In genomic region chr4:128712941-128713340, GRCm38 (mm10) we compare ENCODE assay signal across 21 mouse cellular contexts. TPM values are rescaled to one million over a fixed set of nuclear protein-coding genes. Genes with fewer than 3 reads are reported as not detected.
DNase-seq lines count a peak whose midpoint lies in the region; ATAC-seq lines count a peak whose summit lies in the region.
"Had no signal": no experiment of that assay in that cellular context is flagged by ENCODE, and none has a peak within 500 bp of the region (broad histone marks: within the 10 kb centered on the region; RNA-seq: fewer than 3 reads in every experiment).

No protein-coding gene starts in this region.

- no peak overlapping the region for H3K4me3 ChIP-seq in neural tube, embryonic 13.5 days
- H3K4me3 ChIP-seq in neural tube, embryonic 15.5 days (replicated peaks), result no peak overlapping the region
- H3K4me3 ChIP-seq: limb, embryonic 10.5 days; liver, embryonic 15.5 days; lung, embryonic 15.5 days had no signal

- peaks cover 82% of the 10 kb centered on the region for H3K4me1 ChIP-seq in neural tube, embryonic 13.5 days (replicated peaks)
- H3K4me1 ChIP-seq in neural tube, embryonic 15.5 days, result peaks cover 52% of the 10 kb centered on the region

- H3K9me3 ChIP-seq in neural tube, embryonic 13.5 days, result no peaks in the 10 kb centered on the region
- no peaks in the 10 kb centered on the region for H3K9me3 ChIP-seq in neural tube, embryonic 15.5 days (replicated peaks)
- H3K9me3 ChIP-seq: limb, embryonic 10.5 days; liver, embryonic 15.5 days; lung, embryonic 15.5 days; megakaryocyte, embryonic 14.5 days had no signal

- no peaks in the 10 kb centered on the region for H3K27me3 ChIP-seq in neural tube, embryonic 13.5 days
- no peaks in the 10 kb centered on the region for H3K27me3 ChIP-seq in neural tube, embryonic 15.5 days (replicated peaks)
- H3K27me3 ChIP-seq: lung, embryonic 15.5 days; megakaryocyte, embryonic 14.5 days had no signal

- no peak overlapping the region for H3K4me2 ChIP-seq in neural tube, embryonic 13.5 days
- H3K4me2 ChIP-seq in neural tube, embryonic 15.5 days, result no peak overlapping the region
- H3K4me2 ChIP-seq: liver, embryonic 15.5 days had no signal

- H3K36me3 ChIP-seq in neural tube, embryonic 13.5 days, result peaks cover 38% of the 10 kb centered on the region
- H3K36me3 ChIP-seq in neural tube, embryonic 15.5 days, result peaks cover 33% of the 10 kb centered on the region
- H3K36me3 ChIP-seq: liver, embryonic 15.5 days; lung, embryonic 15.5 days had no signal

- H3K27ac ChIP-seq in neural tube, embryonic 13.5 days (replicated peaks), result no peak overlapping the region
- H3K27ac ChIP-seq in neural tube, embryonic 15.5 days (replicated peaks), result no peak overlapping the region
- H3K27ac ChIP-seq: liver, embryonic 15.5 days; lung, embryonic 15.5 days had no signal

- peak; percentile 48; the same call in 1 of the 2 replicates for ATAC-seq in frontal cortex, adult (ENCODE audit: low TSS enrichment)
- ATAC-seq in neural tube, embryonic 13.5 days (ENCODE audit: low read depth), result no peak
- no peak for ATAC-seq in neural tube, embryonic 15.5 days (ENCODE audit: low FRiP score)
- ATAC-seq: intestine, postnatal 0 days had no signal

- DNase-seq in frontal cortex, postnatal 10 days (ENCODE audit: low spot score in 2 of 2), result no peak
- DNase-seq in brain, adult 2 months (ENCODE audit: low read depth, low spot score), result peak; percentile 77
- DNase-seq in cerebellum, adult 9-11 months, result no peak
- DNase-seq in spleen, adult 12 weeks (ENCODE audit: low spot score), result no peak
- DNase-seq: adrenal gland, postnatal 25 days; B cell, adult 2 months; gastrocnemius, postnatal 10 days; heart, postnatal 10 days; liver; lung, postnatal 36 days; midbrain, embryonic 14.5 days; spleen, adult 18-20 months; thymus, postnatal 14 days had no signal

- WGBS in neural tube, embryonic 13.5 days, result 83% methylated on average over 6 of the region's 6 CpGs
- 90% methylated on average over 6 of the region's 6 CpGs for WGBS in neural tube, embryonic 15.5 days

- 0 out of 2 replicates have a peak overlapping the region, but pooled peaks have one; percentile 50 for H3K9ac ChIP-seq in neural tube, embryonic 13.5 days
- H3K9ac ChIP-seq in neural tube, embryonic 15.5 days (replicated peaks), result no peak overlapping the region
- H3K9ac ChIP-seq: liver, embryonic 15.5 days; lung, embryonic 15.5 days had no signal

RNA-seq across cellular contexts. Expression of gene A3galt2, which starts 42.2 kb away (rescaled TPM):
- 0.46 and 0.70 TPM in 2 replicates for polyA plus RNA-seq in neural tube, embryonic 13.5 days (2015; fragmentation: Nextera tagmentation; extraction: Ambion mirVana)
- polyA plus RNA-seq in neural tube, embryonic 15.5 days (2015; fragmentation: Nextera tagmentation; extraction: Ambion mirVana), result 0.34 and 0.41 TPM in 2 replicates
- polyA plus RNA-seq: intestine, postnatal 0 days; liver, embryonic 15.5 days had no signal

RNA-seq across cellular contexts. Expression of gene Phc2, which starts 58.4 kb away (rescaled TPM):
- 82.2 and 101 TPM in 2 replicates for polyA plus RNA-seq in neural tube, embryonic 13.5 days (2015; fragmentation: Nextera tagmentation; extraction: Ambion mirVana)
- 47.6 and 54.5 TPM in 2 replicates for polyA plus RNA-seq in neural tube, embryonic 15.5 days (2015; fragmentation: Nextera tagmentation; extraction: Ambion mirVana)
